ENCODE assay signal across 13 mouse cellular contexts in the genomic region with DNA sequence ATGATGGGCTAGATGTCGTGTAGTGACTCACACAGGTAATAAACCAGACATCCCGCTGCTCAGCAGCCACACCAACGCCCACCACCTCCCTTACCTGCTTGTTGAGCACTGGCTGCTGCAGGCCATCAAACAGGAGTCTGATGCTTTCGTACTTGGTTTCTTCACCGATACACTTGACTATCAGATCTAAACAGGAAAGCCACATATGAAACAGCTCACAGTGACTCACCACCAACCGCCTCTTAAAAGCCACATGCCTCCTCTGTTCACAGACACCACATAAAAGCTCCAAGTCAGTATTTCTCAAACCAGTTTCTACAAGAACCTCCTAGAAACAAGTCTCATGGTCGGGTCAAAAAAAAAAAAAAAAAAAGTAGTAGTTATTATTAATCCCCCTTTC. TPM values are rescaled to one million over a fixed set of nuclear protein-coding genes. Genes with fewer than 3 reads are reported as not detected.
A peak's percentile ranks its signal among the peaks of the same experiment; 100 is the strongest.
DNase-seq lines count a peak whose midpoint lies in the region; ATAC-seq lines count a peak whose summit lies in the region.
"Had no signal": no experiment of that assay in that cellular context is flagged by ENCODE, and none has a peak within 500 bp of the region (broad histone marks: within the 10 kb centered on the region; RNA-seq: fewer than 3 reads in every experiment).

No protein-coding gene starts in this region.

- peak; percentile 90 for ATAC-seq in common myeloid progenitor, adult 5-6 weeks (replicated peaks; ENCODE audit: low read depth, poor library complexity, severe bottlenecking)
- ATAC-seq in megakaryocyte-erythroid progenitor cell, adult 5-6 weeks (replicated peaks; ENCODE audit: low FRiP score, low TSS enrichment, poor library complexity, severe bottlenecking): peak; percentile 91
- ATAC-seq in cerebellum, adult (ENCODE audit: insufficient number of reproducible peaks, low FRiP score, low TSS enrichment): no peak
- ATAC-seq: midbrain, embryonic 13.5 days had no signal

- peak; percentile 18 to 35 for DNase-seq in spleen, postnatal 36 days (ENCODE audit: low spot score in 2 of 2)
- DNase-seq in spleen, adult 12 weeks (ENCODE audit: low spot score): no peak
- DNase-seq in cerebellum, adult 18-20 months: no peak
- DNase-seq in cerebellum, adult 8-10 months: no peak
- no peak for DNase-seq in frontal cortex, adult 2 months (ENCODE audit: extremely low spot score in 1 of 2, low spot score in 1 of 2)
- DNase-seq: adrenal gland, adult 8-10 months; cerebellum, postnatal 25 days; kidney, postnatal 4 days; lung, adult 2 months had no signal

RNA-seq across cellular contexts. Expression of a gene that starts 53.1 kb away (rescaled TPM):
- 0.05 and 1.0 TPM in 2 replicates for total RNA-seq in common myeloid progenitor, adult 5-6 weeks (2017)
- 0.83 and 1.5 TPM in 2 replicates for total RNA-seq in megakaryocyte-erythroid progenitor cell, adult 5-6 weeks (2014; fragmentation: Nextera tagmentation)
- 0.47 TPM in 1 of 2 replicates, not detected in the other for total RNA-seq in megakaryocyte-erythroid progenitor cell, adult 5-6 weeks (2017)
- 7.5 and 8.5 TPM in 2 replicates for polyA plus RNA-seq in frontal cortex, adult 2 months (2012; rRNA removed)

RNA-seq across cellular contexts. Expression of a gene that starts 58.7 kb away (rescaled TPM):
- 15.8 and 25.7 TPM in 2 replicates for total RNA-seq in common myeloid progenitor, adult 5-6 weeks (2017)
- total RNA-seq in megakaryocyte-erythroid progenitor cell, adult 5-6 weeks (2014; fragmentation: Nextera tagmentation): 25.1 and 30.0 TPM in 2 replicates
- total RNA-seq in megakaryocyte-erythroid progenitor cell, adult 5-6 weeks (2017): 17.9 and 30.3 TPM in 2 replicates
- 46.2 and 53.4 TPM in 2 replicates for polyA plus RNA-seq in frontal cortex, adult 2 months (2012; rRNA removed)

Comparison
In these comparisons a context has a peak if more than half of its experiments do, and no peak if none do; other contexts are left out.
1. DNase-seq: peak in spleen, postnatal 36 days (2 of 2); none in spleen, adult 12 weeks (single experiment), cerebellum, adult 18-20 months (0 of 2), cerebellum, adult 8-10 months (single experiment) and frontal cortex, adult 2 months (0 of 2).